Mouse (Mus musculus): ENCODE results near the gene Scgb2b3. TPM values are rescaled to one million over a fixed set of nuclear protein-coding genes. Genes with fewer than 3 reads are reported as not detected.

The Scgb2b3 gene
- not detected in 2 replicates for polyA plus RNA-seq (2011; ENCODE audit: insufficient read depth, insufficient read length, low read depth, missing spikeins)

- H3K9me3 ChIP-seq (replicated peaks; ENCODE audit: control insufficient read depth, insufficient read depth, low read length, poor library complexity, severe bottlenecking), result no peaks in the 10 kb centered on the region
- TF ChIP-seq EP300 (IDR thresholded peaks at IDR 0.05; ENCODE audit: insufficient read depth, low read depth, low read length) (no peak), POLR2A (IDR thresholded peaks at IDR 0.05; ENCODE audit: insufficient read depth, low read length) (no peak), CTCF (IDR thresholded peaks at IDR 0.05; ENCODE audit: low read depth, low read length) (no peak)
- H3K4me3 ChIP-seq (ENCODE audit: low read depth, low read length), result no peak within 1 kb of the TSS
Observed at GRCm38 (mm10) chr7:31362022-31362560, at the start of gene Scgb2b3. Scgb2b3 (minus strand) TSS chr7:31362072.

GRCm38 (mm10) chr7:31375292-31375691 lies 13.4 kb upstream of the Scgb2b3 start, which contains the start of gene Scgb1b3:
Scgb1b3 (plus strand) TSS chr7:31375592.
- Histone ChIP-seq H3K9ac (ENCODE audit: low read depth, poor library complexity, severe bottlenecking) (no peak within 1 kb of the TSS), H3K4me1 (ENCODE audit: control insufficient read depth, insufficient read depth, low read length) (no peaks in the 10 kb centered on the region), H3K9me3 (replicated peaks; ENCODE audit: control insufficient read depth, insufficient read depth, low read length, poor library complexity, severe bottlenecking) (no peaks in the 10 kb centered on the region), H3K27ac (ENCODE audit: insufficient read depth, low read length) (no peak within 1 kb of the TSS), H3K36me3 (ENCODE audit: control insufficient read depth, insufficient read depth, low read length, poor library complexity, severe bottlenecking) (no peaks in the 10 kb centered on the region), H3K27me3 (ENCODE audit: control insufficient read depth, insufficient read depth, low read length, poor library complexity, severe bottlenecking) (no peaks in the 10 kb centered on the region), H3K4me3 (ENCODE audit: low read depth, low read length) (no peak within 1 kb of the TSS)
- TF ChIP-seq CTCF (IDR thresholded peaks at IDR 0.05; ENCODE audit: low read depth, low read length) (no peak), EP300 (IDR thresholded peaks at IDR 0.05; ENCODE audit: insufficient read depth, low read depth, low read length) (no peak), POLR2A (IDR thresholded peaks at IDR 0.05; ENCODE audit: insufficient read depth, low read length) (no peak)

More at GRCm38 (mm10) chr7:31362022-31362560, at the start of gene Scgb2b3:
- no peak within 1 kb of the TSS for H3K9ac ChIP-seq (ENCODE audit: low read depth, poor library complexity, severe bottlenecking)
- no peaks in the 10 kb centered on the region for H3K27me3 ChIP-seq (ENCODE audit: control insufficient read depth, insufficient read depth, low read length, poor library complexity, severe bottlenecking)
- H3K36me3 ChIP-seq (ENCODE audit: control insufficient read depth, insufficient read depth, low read length, poor library complexity, severe bottlenecking), result no peaks in the 10 kb centered on the region
- no peak within 1 kb of the TSS for H3K27ac ChIP-seq (ENCODE audit: insufficient read depth, low read length)
- H3K4me1 ChIP-seq (ENCODE audit: control insufficient read depth, insufficient read depth, low read length), result no peaks in the 10 kb centered on the region

Other genes with a start within 250 kb of the Scgb2b3 start
- 27.6 and 28.7 TPM in 2 replicates for gene Hpn, start 246.8 kb downstream of the Scgb2b3 start, polyA plus RNA-seq (2011; ENCODE audit: insufficient read depth, insufficient read length, low read depth, missing spikeins)
- 26.1 and 27.5 TPM in 2 replicates for gene Scn1b, start 235.1 kb downstream of the Scgb2b3 start, polyA plus RNA-seq (2011; ENCODE audit: insufficient read depth, insufficient read length, low read depth, missing spikeins)
- 52.0 and 54.9 TPM in 2 replicates for gene Gramd1a, start 206.2 kb downstream of the Scgb2b3 start, polyA plus RNA-seq (2011; ENCODE audit: insufficient read depth, insufficient read length, low read depth, missing spikeins)
- not detected in 2 replicates for gene Scgb2b2, start 71.6 kb downstream of the Scgb2b3 start, polyA plus RNA-seq (2011; ENCODE audit: insufficient read depth, insufficient read length, low read depth, missing spikeins)
- not detected in 2 replicates for gene Scgb1b2, start 70.3 kb downstream of the Scgb2b3 start, polyA plus RNA-seq (2011; ENCODE audit: insufficient read depth, insufficient read length, low read depth, missing spikeins)
- gene Scgb1b3, start 13.5 kb upstream of the Scgb2b3 start, polyA plus RNA-seq (2011; ENCODE audit: insufficient read depth, insufficient read length, low read depth, missing spikeins), result not detected in 2 replicates

Data from ES-Bruce4 (cell line).